Comparison of ENCODE assay signal across 18 mouse cellular contexts in the genomic region with DNA sequence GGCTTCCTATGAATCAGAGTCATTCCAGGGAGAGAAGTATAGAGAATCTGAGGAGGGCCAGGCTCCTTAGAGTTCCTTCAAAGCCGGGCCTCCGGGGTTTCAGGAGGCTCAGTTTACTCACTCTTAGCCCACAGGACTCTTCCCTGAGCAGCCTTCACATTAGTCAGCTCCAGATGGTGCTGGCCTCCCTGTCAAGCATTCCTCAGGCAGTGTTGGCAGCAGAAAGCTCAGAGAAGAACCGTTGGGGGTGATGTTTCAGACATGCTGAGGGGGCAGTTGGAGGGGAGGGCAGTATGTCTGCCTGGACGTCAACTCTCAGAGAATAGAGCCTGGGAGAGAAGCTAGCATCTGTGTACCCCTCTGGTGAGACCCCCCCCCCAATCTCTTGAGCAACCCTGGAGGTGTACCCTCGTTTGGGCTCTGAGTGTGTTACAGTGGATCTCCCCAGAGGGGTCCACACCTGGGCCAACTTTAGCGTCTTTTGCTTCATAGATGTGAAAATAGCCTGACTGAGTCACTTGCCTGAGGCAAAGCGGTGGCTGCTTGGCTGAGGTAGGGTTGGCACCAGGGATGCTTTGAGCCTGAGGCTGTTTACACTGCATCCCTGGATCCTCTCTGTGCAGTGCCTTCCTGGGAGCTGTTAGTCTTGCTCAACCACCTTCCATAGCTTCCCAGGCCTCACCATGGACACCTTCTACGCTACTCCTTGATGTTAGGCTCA.
DNase-seq lines count a peak whose midpoint lies in the region; ATAC-seq and TF ChIP-seq lines count a peak whose summit lies in the region.
"Had no signal": no experiment of that assay in that cellular context is flagged by ENCODE, and none has a peak within 500 bp of the region (broad histone marks: within the 10 kb centered on the region; RNA-seq: fewer than 3 reads in every experiment).

No protein-coding gene starts in this region.

- peaks cover 66% of the 10 kb centered on the region for H3K4me1 ChIP-seq in forebrain, embryonic 15.5 days
- H3K4me1 ChIP-seq in forebrain, embryonic 10.5 days, result peaks cover 39% of the 10 kb centered on the region
- no peaks in the 10 kb centered on the region for H3K4me1 ChIP-seq in liver, postnatal 0 days (ENCODE audit: insufficient read depth)

- H3K9me3 ChIP-seq in forebrain, embryonic 15.5 days, result no peaks in the 10 kb centered on the region
- H3K9me3 ChIP-seq in forebrain, embryonic 10.5 days, result no peaks in the 10 kb centered on the region
- H3K9me3 ChIP-seq in liver, postnatal 0 days (ENCODE audit: low read length), result no peaks in the 10 kb centered on the region
- H3K9me3 ChIP-seq: limb, embryonic 12.5 days; midbrain, embryonic 10.5 days; neural tube, embryonic 15.5 days had no signal

- H3K27ac ChIP-seq in forebrain, embryonic 15.5 days (replicated peaks), result peak overlapping the region; percentile 16; the same call in 1 of the 2 replicates
- no peak overlapping the region for H3K27ac ChIP-seq in forebrain, embryonic 10.5 days
- H3K27ac ChIP-seq in liver, postnatal 0 days (ENCODE audit: low read depth), result no peak overlapping the region
- H3K27ac ChIP-seq: limb, embryonic 12.5 days; liver, embryonic 14.5 days; midbrain, embryonic 10.5 days; neural tube, embryonic 15.5 days had no signal

- WGBS in forebrain, embryonic 15.5 days, result 59% methylated on average over 8 of the region's 8 CpGs
- WGBS in forebrain, embryonic 10.5 days, result 82% methylated on average over 8 of the region's 8 CpGs
- 70% methylated on average over 8 of the region's 8 CpGs for WGBS in liver, postnatal 0 days (ENCODE audit: insufficient replicate concordance)

- no peak overlapping the region for H3K4me3 ChIP-seq in forebrain, embryonic 15.5 days
- H3K4me3 ChIP-seq in forebrain, embryonic 10.5 days, result no peak overlapping the region
- no peak overlapping the region for H3K4me3 ChIP-seq in liver, postnatal 0 days (ENCODE audit: low read depth, low read length)
- H3K4me3 ChIP-seq: limb, embryonic 12.5 days; midbrain, embryonic 10.5 days; neural tube, embryonic 15.5 days had no signal

- no peaks in the 10 kb centered on the region for H3K27me3 ChIP-seq in forebrain, embryonic 15.5 days
- H3K27me3 ChIP-seq in forebrain, embryonic 10.5 days (ENCODE audit: poor library complexity, severe bottlenecking), result peaks cover 57% of the 10 kb centered on the region
- H3K27me3 ChIP-seq in liver, postnatal 0 days (ENCODE audit: insufficient read depth, low read length), result no peaks in the 10 kb centered on the region
- H3K27me3 ChIP-seq: limb, embryonic 12.5 days; neural tube, embryonic 15.5 days had no signal

- no peak for TF ChIP-seq CTCF in brain, embryonic 14.5 days (IDR thresholded peaks at IDR 0.05; ENCODE audit: borderline replicate concordance, extremely low read depth, insufficient read depth, insufficient read length)
- TF ChIP-seq CTCF in liver, postnatal 0 days (IDR thresholded peaks at IDR 0.05; ENCODE audit: low read depth), result no peak

- H3K4me2 ChIP-seq in forebrain, embryonic 15.5 days (replicated peaks), result no peak overlapping the region
- H3K4me2 ChIP-seq in liver, postnatal 0 days (ENCODE audit: low read depth, low read length), result no peak overlapping the region
- H3K4me2 ChIP-seq: limb, embryonic 12.5 days; neural tube, embryonic 15.5 days had no signal

- H3K36me3 ChIP-seq in forebrain, embryonic 15.5 days, result no peaks in the 10 kb centered on the region
- H3K36me3 ChIP-seq in forebrain, embryonic 10.5 days (replicated peaks), result no peaks in the 10 kb centered on the region
- no peaks in the 10 kb centered on the region for H3K36me3 ChIP-seq in liver, postnatal 0 days (replicated peaks; ENCODE audit: insufficient read depth, low read length)
- H3K36me3 ChIP-seq: limb, embryonic 12.5 days; midbrain, embryonic 10.5 days; neural tube, embryonic 15.5 days had no signal

- no peak for TF ChIP-seq POLR2A in brain, embryonic 14.5 days (IDR thresholded peaks at IDR 0.05; ENCODE audit: borderline replicate concordance, extremely low read depth, insufficient read depth, insufficient read length, poor library complexity, severe bottlenecking)

- no peak for DNase-seq in forebrain, embryonic 10.5 days (ENCODE audit: extremely low spot score, low spot score)
- DNase-seq in left cerebral cortex, adult 18-20 months (ENCODE audit: low spot score in 2 of 2), result peak; percentile 66 to 78
- no peak for DNase-seq in left cerebral cortex, adult 11 months (ENCODE audit: low spot score)
- peak; percentile 68 for DNase-seq in brain, embryonic 14.5 days (ENCODE audit: low read depth)
- DNase-seq in right cerebral cortex, postnatal 36 days (ENCODE audit: low spot score in 2 of 2), result peak; percentile 64 to 75
- no peak for DNase-seq in liver, postnatal 0 days
- DNase-seq: cerebellum, adult 11-12 months; gastrocnemius, postnatal 10 days; heart, postnatal 10 days; kidney, adult 18-20 months; lung, postnatal 14 days; thymus, postnatal 4 days had no signal

- peak; percentile 11; the same call in 1 of the 2 replicates for ATAC-seq in forebrain, embryonic 15.5 days (replicated peaks)
- ATAC-seq in liver, postnatal 0 days, result no peak
- ATAC-seq: hindbrain, embryonic 16.5 days had no signal

- no peak for TF ChIP-seq EP300 in liver, postnatal 0 days (IDR thresholded peaks at IDR 0.05; ENCODE audit: low read depth)

- no peak overlapping the region for H3K9ac ChIP-seq in forebrain, embryonic 15.5 days (replicated peaks)
- H3K9ac ChIP-seq in liver, postnatal 0 days (replicated peaks), result no peak overlapping the region
- H3K9ac ChIP-seq: limb, embryonic 12.5 days; liver, embryonic 14.5 days; neural tube, embryonic 15.5 days had no signal

Comparison
In these comparisons a context has a peak if more than half of its experiments do, and no peak if none do; other contexts are left out.
1. DNase-seq: peak in left cerebral cortex, adult 18-20 months (2 of 2), brain, embryonic 14.5 days (single experiment) and right cerebral cortex, postnatal 36 days (2 of 2); none in forebrain, embryonic 10.5 days (single experiment), left cerebral cortex, adult 11 months (single experiment) and liver, postnatal 0 days (single experiment).